Mouse (Mus musculus) T-helper 2 cell (primary cell): ENCODE results near the gene Fa2h.

ENCODE experiments used
- in situ Hi-C: fragments of 300-600 bp; cut with MboI, MseI; formaldehyde crosslinking; loops from one replicate; pipeline ENCODE4 v1.15.1; 2025; ENCODE audit warnings: high pct_unique_total_duplicates

Gene Fa2h

DNA sequence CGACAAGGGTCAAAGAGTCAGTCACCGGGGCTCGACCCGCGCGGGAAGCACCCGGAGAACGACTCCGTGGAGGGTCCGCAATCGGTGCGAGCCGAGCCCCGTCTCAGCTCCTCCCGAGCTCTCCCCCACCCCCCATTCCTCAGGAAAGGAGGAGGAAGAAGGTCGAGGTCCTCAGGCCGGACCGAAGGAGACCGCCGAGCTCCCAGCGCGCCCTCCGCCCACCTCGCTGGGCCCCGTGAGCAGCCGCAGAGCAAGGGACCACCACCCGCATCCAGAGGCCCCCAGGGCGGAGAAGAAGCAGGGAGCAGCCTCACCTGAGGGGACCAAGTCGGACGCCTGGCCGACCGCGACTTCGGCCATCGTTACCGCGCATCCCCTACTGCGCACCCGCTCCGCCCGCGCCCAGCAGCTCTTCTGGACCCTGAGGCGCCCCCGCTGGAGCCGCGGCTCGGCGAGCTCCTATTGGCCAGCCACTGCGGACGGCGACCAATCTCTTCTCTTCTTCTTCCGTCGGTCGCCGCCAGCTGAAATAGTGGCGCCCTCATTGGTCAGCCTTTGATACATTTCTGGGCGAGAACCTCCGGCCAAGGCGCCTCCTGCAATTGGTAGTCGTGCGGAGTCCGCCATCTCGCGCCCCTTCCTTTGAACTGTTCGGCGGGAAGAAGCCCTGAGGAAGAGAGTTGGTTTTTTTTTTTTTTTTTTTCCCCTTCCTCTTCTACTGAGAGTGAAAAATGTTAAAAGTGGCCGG, 93.6 kb downstream of the Fa2h start, which contains the start of gene Rfwd3:
Gene Rfwd3 (minus strand): TSS at position 402 of the 748 bp plus-strand sequence.
- in situ Hi-C loops: no loop called here

DNA sequence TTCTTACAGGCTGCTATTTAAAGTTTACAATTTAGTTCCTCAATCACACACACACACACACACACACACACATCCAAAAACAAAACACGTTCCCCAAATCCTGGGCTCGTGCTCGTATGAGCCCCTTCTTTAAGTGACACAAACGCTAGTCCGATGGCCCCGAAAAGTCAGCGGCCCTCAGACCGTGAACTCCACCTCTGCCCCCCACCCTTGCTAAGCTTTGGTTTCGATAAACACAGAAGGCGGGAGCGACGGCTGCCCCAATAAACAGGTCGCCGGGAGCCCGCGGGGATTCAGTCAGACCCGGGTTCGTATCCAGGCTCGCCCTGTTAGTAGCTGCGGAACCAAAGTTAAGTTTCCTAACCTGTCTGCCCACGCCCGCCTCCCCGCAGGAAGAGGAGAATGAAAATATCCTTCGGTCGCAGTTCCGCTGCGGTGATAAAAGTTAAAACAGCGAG, 94.2 kb downstream of the Fa2h start:
- in situ Hi-C loops: no loop called here

DNA sequence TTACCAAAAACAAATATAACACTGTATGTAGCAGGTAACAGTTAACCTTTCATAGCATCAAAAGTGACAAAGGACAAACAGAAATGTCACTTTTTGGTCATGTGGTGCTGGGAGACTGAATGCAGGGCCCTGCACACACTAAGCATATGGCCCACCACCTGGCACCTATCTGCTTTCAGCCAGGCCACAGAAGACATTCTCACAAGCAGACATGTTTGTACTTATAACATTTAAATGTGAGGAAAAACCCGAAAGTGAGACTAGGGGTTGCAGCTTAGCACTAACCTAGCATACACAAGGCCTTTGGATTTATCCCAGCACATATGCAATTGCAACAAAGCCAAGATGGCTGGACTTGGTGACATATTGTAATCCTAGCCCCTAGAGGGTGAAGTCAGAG, 95.6 kb downstream of the Fa2h start:
- in situ Hi-C loops: no loop called here
